12 mouse cellular contexts compared by ENCODE assay signal in genomic region chr12:36314446-36314845, GRCm38 (mm10). TPM values are rescaled to one million over a fixed set of nuclear protein-coding genes. Genes with fewer than 3 reads are reported as not detected.
DNase-seq lines count a peak whose midpoint lies in the region; ATAC-seq and TF ChIP-seq lines count a peak whose summit lies in the region.
"Had no signal": no experiment of that assay in that cellular context is flagged by ENCODE, and none has a peak within 500 bp of the region (broad histone marks: within the 10 kb centered on the region; RNA-seq: fewer than 3 reads in every experiment).

No protein-coding gene starts in this region.

- DNase-seq in heart, postnatal 10 days, result no peak
- peak; percentile 16 to 18 for DNase-seq in right cerebral cortex, adult 2 months (ENCODE audit: low spot score in 2 of 2)
- no peak for DNase-seq in right cerebral cortex, adult 18-20 months
- DNase-seq in embryo, embryonic 10 days (ENCODE audit: low spot score), result no peak
- no peak for DNase-seq in adrenal gland, adult 2 months
- DNase-seq in liver, postnatal 0 days, result no peak
- DNase-seq: spleen, adult 18-20 months had no signal

- H3K4me2 ChIP-seq in heart, embryonic 13.5 days, result peak overlapping the region; percentile 60; the same call in 1 of the 2 replicates
- peak overlapping the region; percentile 77 for H3K4me2 ChIP-seq in limb, embryonic 12.5 days
- H3K4me2 ChIP-seq in liver, postnatal 0 days (ENCODE audit: low read depth, low read length), result no peak overlapping the region
- H3K4me2 ChIP-seq: liver, embryonic 12.5 days had no signal

- H3K9ac ChIP-seq in heart, embryonic 13.5 days, result no peak overlapping the region
- H3K9ac ChIP-seq in limb, embryonic 12.5 days (replicated peaks), result 0 out of 2 replicates have a peak overlapping the region, but pooled peaks have one; percentile 18
- no peak overlapping the region for H3K9ac ChIP-seq in liver, postnatal 0 days (replicated peaks)
- H3K9ac ChIP-seq: liver, embryonic 12.5 days had no signal

- TF ChIP-seq CTCF in liver, postnatal 0 days (IDR thresholded peaks at IDR 0.05; ENCODE audit: low read depth), result no peak

- H3K9me3 ChIP-seq in heart, embryonic 13.5 days, result no peaks in the 10 kb centered on the region
- H3K9me3 ChIP-seq in limb, embryonic 12.5 days, result no peaks in the 10 kb centered on the region
- no peaks in the 10 kb centered on the region for H3K9me3 ChIP-seq in liver, postnatal 0 days (ENCODE audit: low read length)
- H3K9me3 ChIP-seq: liver, embryonic 12.5 days had no signal

- H3K27ac ChIP-seq in heart, embryonic 13.5 days (replicated peaks), result no peak overlapping the region
- H3K27ac ChIP-seq in limb, embryonic 12.5 days, result peak overlapping the region; percentile 46
- no peak overlapping the region for H3K27ac ChIP-seq in liver, postnatal 0 days (ENCODE audit: low read depth)
- H3K27ac ChIP-seq: liver, embryonic 12.5 days had no signal

- H3K4me1 ChIP-seq in heart, embryonic 13.5 days, result peaks cover 10% of the 10 kb centered on the region; the same call in 1 of the 2 replicates
- peaks cover 30% of the 10 kb centered on the region for H3K4me1 ChIP-seq in limb, embryonic 12.5 days (replicated peaks)
- 0 out of 2 replicates have a peak, but pooled peaks cover 3% of the 10 kb centered on the region for H3K4me1 ChIP-seq in liver, postnatal 0 days (ENCODE audit: insufficient read depth)
- H3K4me1 ChIP-seq: liver, embryonic 12.5 days had no signal

- 72% methylated on average over 7 of the region's 7 CpGs for WGBS in heart, embryonic 13.5 days
- WGBS in limb, embryonic 12.5 days, result 43% methylated on average over 7 of the region's 7 CpGs
- WGBS in liver, postnatal 0 days (ENCODE audit: insufficient replicate concordance), result 72% methylated on average over 7 of the region's 7 CpGs

- no peak for ATAC-seq in heart, embryonic 13.5 days (ENCODE audit: extremely low read depth, insufficient number of reproducible peaks, low FRiP score, low TSS enrichment)
- ATAC-seq in limb, embryonic 12.5 days (ENCODE audit: insufficient number of reproducible peaks, insufficient read depth, low FRiP score, low TSS enrichment, low read depth), result no peak
- no peak for ATAC-seq in liver, postnatal 0 days
- ATAC-seq: liver, embryonic 12.5 days had no signal

- no peak overlapping the region for H3K4me3 ChIP-seq in heart, embryonic 13.5 days
- H3K4me3 ChIP-seq in limb, embryonic 12.5 days (replicated peaks), result peak overlapping the region; percentile 34
- no peak overlapping the region for H3K4me3 ChIP-seq in liver, postnatal 0 days (ENCODE audit: low read depth, low read length)
- H3K4me3 ChIP-seq: liver, embryonic 12.5 days; myocyte had no signal

- no peak for TF ChIP-seq EP300 in liver, postnatal 0 days (IDR thresholded peaks at IDR 0.05; ENCODE audit: low read depth)

- intact Hi-C loops in heart, postnatal 10 days (cut with DNase I), result no loop called here

- H3K27me3 ChIP-seq in heart, embryonic 13.5 days (replicated peaks), result no peaks in the 10 kb centered on the region
- no peaks in the 10 kb centered on the region for H3K27me3 ChIP-seq in limb, embryonic 12.5 days
- H3K27me3 ChIP-seq in liver, postnatal 0 days (ENCODE audit: insufficient read depth, low read length), result peaks cover 3% of the 10 kb centered on the region; the same call in 1 of the 2 replicates

- H3K36me3 ChIP-seq in heart, embryonic 13.5 days, result no peaks in the 10 kb centered on the region
- H3K36me3 ChIP-seq in limb, embryonic 12.5 days, result no peaks in the 10 kb centered on the region
- no peaks in the 10 kb centered on the region for H3K36me3 ChIP-seq in liver, postnatal 0 days (replicated peaks; ENCODE audit: insufficient read depth, low read length)
- H3K36me3 ChIP-seq: liver, embryonic 12.5 days had no signal

RNA-seq across cellular contexts. Expression of gene Sostdc1, which starts 0.5 kb away (rescaled TPM):
- 0.21 and 0.34 TPM in 2 replicates for polyA plus RNA-seq in heart, embryonic 13.5 days (2015; fragmentation: Nextera tagmentation; extraction: Ambion mirVana)
- total RNA-seq in heart, postnatal 10 days (2021), result under 1 TPM; 0.27 to 0.34 TPM
- 44.2 and 47.6 TPM in 2 replicates for polyA plus RNA-seq in limb, embryonic 12.5 days (2016; fragmentation: Nextera tagmentation; extraction: Ambion mirVana)
- under 1 TPM; 0.52 to 0.69 TPM for total RNA-seq in adrenal gland, adult 2 months (2021)
- polyA plus RNA-seq in adrenal gland, adult 2 months (2012; rRNA removed), result 0.17 and 0.64 TPM in 2 replicates
- polyA plus RNA-seq in liver, postnatal 0 days (2015; fragmentation: Nextera tagmentation; extraction: Ambion mirVana), result 0.06 and 0.15 TPM in 2 replicates
- polyA plus RNA-seq: C2C12, myocyte had no signal

Comparison
In these comparisons a context has a peak if more than half of its experiments do, and no peak if none do; other contexts are left out.
1. DNase-seq: peak in right cerebral cortex, adult 2 months (2 of 2); none in heart, postnatal 10 days (0 of 2), right cerebral cortex, adult 18-20 months (single experiment), embryo, embryonic 10 days (single experiment), adrenal gland, adult 2 months (single experiment) and liver, postnatal 0 days (single experiment).
2. RNA of gene Sostdc1, which starts 0.5 kb away (polyA plus RNA-seq): 44.2 to 47.6 TPM in limb, embryonic 12.5 days; 0.21 to 0.34 TPM in heart, embryonic 13.5 days, 0.17 to 0.64 TPM in adrenal gland, adult 2 months and 0.06 to 0.15 TPM in liver, postnatal 0 days; every median in the first group is over 10 times any median in the second.